Mouse (Mus musculus) G1E (cell line): ENCODE measurements around the gene Oxtr.

Experiments used
- CTCF ChIP-seq: IDR thresholded peaks from 2 replicates; pipeline ENCODE4 v1.5.1; 2012; ENCODE audit warnings: low read depth, low read length, inconsistent platforms, mixed read lengths
- GATA1 ChIP-seq: IDR thresholded peaks from 2 replicates; pipeline ENCODE4 v1.6.1; 2012; ENCODE audit warnings: borderline replicate concordance, low read length, inconsistent platforms, mixed read lengths

GRCm38 (mm10) chr6:112461459-112461858 lies 28.3 kb downstream of the Oxtr start:
- TF ChIP-seq CTCF = no peak
- no peak for TF ChIP-seq GATA1
